In the genomic region with DNA sequence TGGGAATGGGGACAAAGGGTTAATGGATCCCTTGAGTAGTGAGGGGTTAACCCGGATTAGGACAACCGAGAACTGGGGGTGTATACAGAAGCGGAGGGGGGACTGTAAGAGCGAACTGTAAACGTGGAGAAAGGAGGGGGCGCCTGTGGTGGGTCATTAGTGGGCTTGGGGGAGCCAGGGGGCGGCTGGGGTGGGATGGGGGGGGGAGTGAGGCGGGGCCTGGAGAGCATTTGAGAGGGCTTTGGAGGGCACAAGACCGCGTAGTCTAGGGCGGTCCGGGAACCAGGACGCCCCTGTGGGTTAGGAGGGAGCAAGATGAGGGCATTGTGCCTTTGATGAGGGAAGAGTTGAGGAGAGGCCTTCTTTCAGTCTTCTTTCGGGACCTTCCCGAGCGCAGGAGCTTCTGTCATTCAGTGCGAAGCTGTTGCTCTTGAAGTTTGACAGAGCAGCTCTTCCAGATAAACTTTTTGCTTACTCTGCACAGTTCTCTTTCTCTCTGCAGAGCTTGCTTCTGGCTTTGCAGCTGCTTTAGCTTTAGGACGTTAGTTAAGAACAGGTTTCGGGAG, we compare ENCODE assay signal across 1 mouse cellular context.
TF ChIP-seq lines count a peak whose summit lies in the region.

No protein-coding gene starts in this region.

TF ChIP-seq in myocyte, 11 proteins besides CTCF, POLR2A, EP300 and RAD21 (continued from another document):
- TF ChIP-seq POLR2AphosphoS2 (IDR thresholded peaks at IDR 0.05; ENCODE audit: insufficient read length, low read depth), result no peak
- no peak for TF ChIP-seq SRF (IDR thresholded peaks at IDR 0.05; ENCODE audit: control insufficient read depth, insufficient read length, low read depth)
- no peak for TF ChIP-seq REST (IDR thresholded peaks at IDR 0.05; ENCODE audit: insufficient read depth, insufficient read length)
- TF ChIP-seq MAX (IDR thresholded peaks at IDR 0.05; ENCODE audit: low read depth), result no peak
